Mouse (Mus musculus) megakaryocyte, embryonic 14.5 days (primary cell): Measurements from ENCODE around the gene Tjp1.

Experiments used
- FLI1 ChIP-seq: IDR thresholded peaks from 2 replicates; pipeline ENCODE4 v1.6.1; 2012; ENCODE audit warnings: low read length, inconsistent platforms, mixed read lengths
- GATA1 ChIP-seq: IDR thresholded peaks from 3 replicates; pipeline ENCODE4 v1.6.1; 2012; ENCODE audit warnings: mixed read lengths, low read length, inconsistent platforms, borderline replicate concordance

DNA sequence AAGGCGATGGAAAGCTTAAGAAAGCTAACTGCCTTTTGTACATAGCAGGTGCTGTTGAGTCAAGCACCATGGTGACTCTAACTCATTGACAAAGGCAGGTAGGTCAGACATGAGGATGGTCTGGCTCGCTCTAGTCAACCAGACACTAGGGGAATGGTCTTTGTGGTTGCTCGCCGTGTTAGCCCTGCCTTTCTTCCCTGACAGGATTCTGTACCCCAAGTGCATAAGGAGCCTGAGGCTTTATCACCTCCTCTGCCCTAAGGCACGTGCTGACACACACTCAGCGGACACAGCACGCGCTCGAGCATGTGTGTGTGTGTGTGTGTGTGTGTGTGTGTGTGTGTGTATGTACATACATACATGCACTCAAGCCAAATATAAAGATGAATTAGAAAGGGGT lies 146.9 kb downstream of the Tjp1 start:
- TF ChIP-seq GATA1 (no peak), FLI1 (no peak)
